Mouse (Mus musculus) T-helper 1 cell (primary cell): Measurements from ENCODE around the gene Gm10282.

Experiments
- in situ Hi-C: fragments of 300-600 bp; cut with MboI, MseI; formaldehyde crosslinking; loops from one replicate; pipeline ENCODE4 v1.15.1; 2025; ENCODE audit warnings: high pct_unique_total_duplicates

Gm10282 gene

GRCm38 (mm10) chr8:72263451-72263850 lies 41.6 kb downstream of the Gm10282 start:
- in situ Hi-C loops, result loop anchor here (10.0 kb wide), 1 partner anchor 51 kb away; the partner anchor contains the start of gene Klf2

- in situ Hi-C loops, result loop anchor here (10.0 kb wide), 1 partner anchor 52 kb away; the partner anchor contains the start of gene Klf2
Measured at GRCm38 (mm10) chr8:72262756-72263155, 42.3 kb downstream of the Gm10282 start.

- in situ Hi-C loops, result loop anchor here (10.0 kb wide), 1 partner anchor 53 kb away; the partner anchor contains the start of gene Klf2
Measured at GRCm38 (mm10) chr8:72261872-72262271, 43.2 kb downstream of the Gm10282 start.

GRCm38 (mm10) chr8:72261431-72261830 lies 43.6 kb downstream of the Gm10282 start:
- in situ Hi-C loops, result loop anchor here (10.0 kb wide), 1 partner anchor 53 kb away; the partner anchor contains the start of gene Klf2

GRCm38 (mm10) chr8:72261019-72261418 lies 44.0 kb downstream of the Gm10282 start:
- in situ Hi-C loops, result loop anchor here (10.0 kb wide), 1 partner anchor 54 kb away; the partner anchor contains the start of gene Klf2

GRCm38 (mm10) chr8:72260585-72260984 lies 44.5 kb downstream of the Gm10282 start:
- in situ Hi-C loops, result loop anchor here (10.0 kb wide), 1 partner anchor 54 kb away; the partner anchor contains the start of gene Klf2

- in situ Hi-C loops, result loop anchor here (10.0 kb wide), 1 partner anchor 55 kb away; the partner anchor contains the start of gene Klf2
Measured at GRCm38 (mm10) chr8:72259862-72260261, 45.2 kb downstream of the Gm10282 start.

GRCm38 (mm10) chr8:72257902-72258238 lies 47.2 kb downstream of the Gm10282 start:
- in situ Hi-C loops, result no loop called here

- in situ Hi-C loops, result no loop called here
Measured at GRCm38 (mm10) chr8:72257171-72257901, 47.7 kb downstream of the Gm10282 start.
